Mouse (Mus musculus) CD4-positive, CD25-positive, alpha-beta regulatory T cell, adult 2 months (primary cell): ENCODE data around the gene Serpina1b.
"Not testable (repeated sequence)": the region's sequence is repeated elsewhere in the genome, so short reads cannot be mapped to it uniquely, and the experiment has no call there.

Source experiments
- DNase-seq: peaks from one replicate; pipeline ENCODE4 v3.0.0-alpha.2; 2012; ENCODE audit warnings: low read depth, low spot score

The Serpina1b gene

GRCm38 (mm10) chr12:103830273-103830672 is at the start of gene Serpina1b:
TSS of gene Serpina1b (minus strand) at chr12:103830373.
- not testable (repeated sequence) for DNase-seq

GRCm38 (mm10) chr12:103866873-103867272 is 36.7 kb upstream of the Serpina1b start:
- DNase-seq = not testable (repeated sequence)

- not testable (repeated sequence) for DNase-seq
Observed at GRCm38 (mm10) chr12:103863101-103863974, 33.2 kb upstream of the Serpina1b start, which contains the start of gene Serpina1a. TSS of gene Serpina1a (minus strand) at chr12:103863562.

- no peak for DNase-seq
Observed at GRCm38 (mm10) chr12:103860976-103861375, 30.8 kb upstream of the Serpina1b start.

GRCm38 (mm10) chr12:103860571-103860970 is 30.4 kb upstream of the Serpina1b start:
- DNase-seq = not testable (repeated sequence)

- DNase-seq = not testable (repeated sequence)
Observed at GRCm38 (mm10) chr12:103859584-103859983, 29.4 kb upstream of the Serpina1b start.

GRCm38 (mm10) chr12:103853032-103853431 is 22.9 kb upstream of the Serpina1b start:
- not testable (repeated sequence) for DNase-seq

- DNase-seq = not testable (repeated sequence)
Observed at GRCm38 (mm10) chr12:103827661-103828372, 2.4 kb downstream of the Serpina1b start.

- DNase-seq = not testable (repeated sequence)
Observed at GRCm38 (mm10) chr12:103823826-103824225, 6.3 kb downstream of the Serpina1b start.

- DNase-seq = not testable (repeated sequence)
Observed at GRCm38 (mm10) chr12:103773246-103773851, 56.8 kb downstream of the Serpina1b start, which contains the start of gene Serpina1d. TSS of gene Serpina1d (minus strand) at chr12:103773592.

GRCm38 (mm10) chr12:103770597-103770996 is 59.6 kb downstream of the Serpina1b start:
- DNase-seq = not testable (repeated sequence)

GRCm38 (mm10) chr12:103763083-103763482 is 67.1 kb downstream of the Serpina1b start:
- not testable (repeated sequence) for DNase-seq

GRCm38 (mm10) chr12:103760316-103760715 is 69.9 kb downstream of the Serpina1b start:
- not testable (repeated sequence) for DNase-seq

GRCm38 (mm10) chr12:103745957-103746356 is 84.2 kb downstream of the Serpina1b start:
- DNase-seq = not testable (repeated sequence)

GRCm38 (mm10) chr12:103737791-103738580 is 92.2 kb downstream of the Serpina1b start:
- DNase-seq = not testable (repeated sequence)

GRCm38 (mm10) chr12:103735566-103735965 is 94.6 kb downstream of the Serpina1b start:
- DNase-seq = not testable (repeated sequence)

GRCm38 (mm10) chr12:103735101-103735500 is 95.1 kb downstream of the Serpina1b start:
- DNase-seq = not testable (repeated sequence)

GRCm38 (mm10) chr12:103711537-103711936 is 118.6 kb downstream of the Serpina1b start:
- no peak for DNase-seq

GRCm38 (mm10) chr12:103710405-103710804 is 119.8 kb downstream of the Serpina1b start:
- no peak for DNase-seq

GRCm38 (mm10) chr12:103706113-103706512 is 124.1 kb downstream of the Serpina1b start:
- no peak for DNase-seq

- DNase-seq = no peak
Observed at GRCm38 (mm10) chr12:103705547-103705946, 124.6 kb downstream of the Serpina1b start.
